Mouse (Mus musculus) B cell, adult 2 months (primary cell): ENCODE results near the gene Prpf38b.
A peak's percentile ranks its signal among the peaks of the same experiment; 100 is the strongest.

Experiments
- DNase-seq, 2 experiments: peaks; one replicate each; pipeline ENCODE4 v3.0.0; 2022

Prpf38b gene

DNA sequence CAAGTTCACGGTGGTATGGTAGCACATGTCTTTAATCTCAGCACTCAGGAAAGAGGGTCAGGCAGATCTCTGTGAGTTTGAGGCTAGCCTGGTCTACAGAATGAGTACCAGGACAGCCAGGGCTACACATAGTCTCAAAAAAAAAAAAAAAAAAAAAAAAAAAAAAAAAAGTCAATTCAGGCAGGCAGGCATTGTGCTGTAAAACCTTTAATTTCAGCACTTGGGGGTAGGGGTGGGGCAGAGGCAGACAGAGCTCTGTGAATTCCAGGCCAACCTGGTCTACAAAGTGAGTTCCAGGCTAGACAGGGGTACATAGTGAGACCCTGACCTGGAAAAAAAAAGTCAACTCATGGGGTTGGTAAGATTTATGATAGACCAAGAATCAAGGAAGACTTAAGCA lies 53.8 kb downstream of the Prpf38b start:
- no peak for DNase-seq

- DNase-seq = no peak
Observed at GRCm38 (mm10) chr3:108857124-108857470, 54.4 kb downstream of the Prpf38b start.

GRCm38 (mm10) chr3:108856386-108857123 lies 55.0 kb downstream of the Prpf38b start:
- DNase-seq = peak; percentile 70 to 75

DNA sequence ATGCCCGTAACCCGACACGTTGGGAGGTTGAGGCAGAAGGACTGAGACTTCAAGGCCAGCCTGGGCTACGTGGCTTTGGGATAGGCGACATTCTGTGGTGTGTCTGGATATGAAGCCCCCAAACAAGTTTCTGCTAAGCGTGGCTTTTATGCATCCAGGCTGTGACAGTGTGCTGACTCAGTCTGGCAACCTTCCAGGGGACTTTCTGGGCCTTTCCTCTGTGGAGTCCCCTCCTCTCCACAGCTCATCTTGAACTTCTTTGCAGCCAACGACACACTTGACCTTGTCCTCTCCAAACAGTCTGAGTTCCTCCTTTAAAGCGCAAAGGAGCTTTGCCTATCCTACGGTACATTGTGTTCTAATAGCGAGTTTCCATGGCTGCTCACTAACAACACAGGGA lies 55.7 kb downstream of the Prpf38b start:
- DNase-seq = no peak

DNA sequence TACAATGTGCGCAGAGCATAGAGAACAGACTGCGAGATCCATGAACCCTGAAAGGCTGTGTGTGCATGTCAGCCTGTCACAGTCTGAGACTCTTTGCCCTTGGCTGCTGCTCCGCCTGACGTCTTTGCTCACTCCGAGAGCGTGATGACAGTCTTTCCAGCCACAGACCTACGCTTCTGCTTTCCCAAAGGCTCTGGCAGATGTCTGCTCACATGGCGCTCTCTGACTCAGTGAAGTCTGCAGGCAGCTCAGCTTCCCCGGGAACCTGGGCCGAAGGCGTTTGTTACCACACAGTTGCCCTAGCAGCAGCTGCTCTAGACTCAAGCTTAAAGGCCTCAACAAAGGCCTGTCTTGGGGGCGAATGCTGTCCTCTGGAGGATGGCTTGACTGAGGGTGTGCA lies 56.2 kb downstream of the Prpf38b start:
- no peak for DNase-seq

DNA sequence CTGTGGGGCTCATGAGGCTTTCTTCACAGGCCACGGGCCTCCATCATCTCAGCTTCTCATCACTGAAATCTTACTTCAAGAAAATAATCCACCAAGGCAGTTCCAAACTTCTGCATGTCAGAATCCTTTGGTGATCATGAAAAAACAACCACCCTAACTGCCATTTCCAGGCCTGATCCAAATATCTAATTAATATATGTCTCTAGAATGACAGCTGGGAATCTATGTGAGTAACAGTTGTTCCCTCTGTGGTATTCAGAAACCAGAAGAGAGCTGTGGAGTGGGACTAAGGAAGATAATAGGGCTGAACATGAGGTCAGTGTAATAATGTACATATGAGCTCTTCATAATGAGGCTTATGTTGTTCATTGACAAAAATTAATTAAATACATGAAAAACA lies 58.3 kb downstream of the Prpf38b start:
- DNase-seq = no peak
